Mouse (Mus musculus) heart, postnatal 0 days (tissue): ENCODE measurements around the gene Crybb1. TPM values are rescaled to one million over a fixed set of nuclear protein-coding genes. Genes with fewer than 3 reads are reported as not detected.

ENCODE experiments used
- ATAC-seq: fragments of 200-750 bp; cut with Nextera tagmentation; 2 replicates; pipeline ENCODE4 v1.8.0; 2017; ENCODE audit warnings: low read depth, moderate number of reproducible peaks, moderate library complexity; ENCODE audit not compliant: insufficient read depth
- DNase-seq: peaks from one replicate; pipeline ENCODE4 v3.0.0-alpha.2; 2016; ENCODE audit warnings: low spot score
- H3K27ac ChIP-seq: fragments of 300-500 bp; sonication (generic); 2 replicates; pipeline ENCODE4 v1.5.1; 2014; ENCODE audit warnings: low read depth, mild to moderate bottlenecking
- H3K27me3 ChIP-seq: fragments of 300-500 bp; sonication (generic); 2 replicates; pipeline ENCODE4 v1.6.1; 2014; ENCODE audit warnings: low read length, mixed read lengths; ENCODE audit not compliant: control insufficient read depth, insufficient read depth
- H3K36me3 ChIP-seq: fragments of 300-500 bp; sonication (generic); replicated peaks from 2 replicates; pipeline ENCODE4 v1.6.1; 2014; ENCODE audit warnings: low read length, mixed read lengths; ENCODE audit not compliant: control insufficient read depth, insufficient read depth
- H3K4me1 ChIP-seq: fragments of 300-500 bp; sonication (generic); 2 replicates; pipeline ENCODE4 v1.6.1; 2014; ENCODE audit warnings: antibody characterized with exemption; ENCODE audit not compliant: control insufficient read depth, insufficient read depth
- H3K4me2 ChIP-seq: fragments of 300-500 bp; sonication (generic); 2 replicates; pipeline ENCODE4 v1.6.1; 2014; ENCODE audit warnings: low read depth, mild to moderate bottlenecking, low read length, moderate library complexity
- H3K4me3 ChIP-seq: fragments of 300-500 bp; sonication (generic); 2 replicates; pipeline ENCODE4 v1.5.1; 2014; ENCODE audit warnings: low read depth, low read length
- H3K9ac ChIP-seq: fragments of 300-500 bp; sonication (generic); replicated peaks from 2 replicates; pipeline ENCODE4 v1.6.1; 2014; ENCODE audit warnings: low read depth, low read length, mixed read lengths
- H3K9me3 ChIP-seq: fragments of 300-500 bp; sonication (generic); replicated peaks from 2 replicates; pipeline ENCODE4 v1.6.1; 2016; ENCODE audit warnings: low read length; ENCODE audit not compliant: control insufficient read depth
- CTCF ChIP-seq: IDR thresholded peaks from 2 replicates; pipeline ENCODE4 v1.5.1; 2016; ENCODE audit warnings: antibody characterized with exemption, control low read depth, low read depth
- EP300 ChIP-seq: IDR thresholded peaks from 2 replicates; pipeline ENCODE4 v1.6.1; 2016; ENCODE audit warnings: antibody characterized with exemption, low read depth
- WGBS: fragments of 180-500 bp; shearing (Covaris S2); extraction: QIAGEN DNeasy Blood & Tissue Kit; methylation state at CpG from one replicate; pipeline ENCODE4 v1.1.7; 2014; 5-methylcytosine and 5-hydroxymethylcytosine counted together
- polyA plus RNA-seq: library from polyadenylated mRNA; unstranded; fragments of >200 nt; fragmentation: Nextera tagmentation; extraction: Ambion mirVana; gene quantifications from 2 replicates; pipeline ENCODE4 v1.2.1, GENCODE M21; 2015
- total RNA-seq: library from RNA; depleted of rRNA; stranded (reverse); fragments of >200 nt; gene quantifications from 2 replicates; pipeline ENCODE4 v1.2.3, GENCODE M21; 2014; ENCODE audit warnings: low replicate concordance

Gene Crybb1
- total and polyA plus RNA-seq, 2 experiments from 2014 or later, result 0.26 TPM; not detected in 1

DNA sequence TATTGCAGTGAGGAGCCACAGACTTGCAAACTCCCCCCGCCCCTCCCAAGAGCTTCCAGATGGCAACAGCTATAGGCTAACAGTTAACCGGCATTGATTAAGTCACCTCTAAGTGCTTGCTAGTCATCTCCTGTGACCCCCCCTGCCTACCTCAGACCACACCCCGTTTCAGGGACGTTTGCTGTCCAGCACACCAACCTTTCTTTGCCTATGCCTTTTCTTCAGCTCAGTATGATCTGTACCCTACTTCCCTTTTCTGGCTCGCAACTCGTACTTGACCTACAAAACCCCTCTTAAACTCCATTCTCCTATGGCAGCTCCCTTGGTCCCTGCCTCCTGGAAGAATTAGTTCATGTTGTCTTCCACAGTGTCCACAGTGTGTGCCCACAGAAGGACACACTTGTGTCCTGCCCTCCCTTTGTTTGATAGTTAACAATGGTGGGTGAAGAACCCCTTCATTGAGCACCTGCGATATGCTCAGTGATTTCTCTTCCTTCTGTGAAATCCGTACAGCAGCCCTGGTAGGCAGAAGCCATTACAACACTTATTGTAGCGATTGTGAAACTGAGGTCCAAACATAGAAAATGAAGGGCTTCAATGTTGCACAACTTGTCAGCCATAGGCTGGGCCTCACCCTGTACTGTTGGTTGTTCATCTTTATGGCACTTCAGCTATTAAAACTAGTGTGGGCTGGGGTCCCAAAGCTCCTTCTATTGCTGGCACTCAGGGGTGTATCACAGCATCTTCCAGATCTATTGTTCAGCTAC lies 10.6 kb downstream of the Crybb1 start:
- WGBS, result 56% methylated on average over 9 of the region's 9 CpGs
- Histone ChIP-seq H3K4me3 (no peak overlapping the region), H3K9ac (no peak overlapping the region), H3K27ac (no peak overlapping the region), H3K4me1 (no peaks in the 10 kb centered on the region), H3K27me3 (peaks cover 43% of the 10 kb centered on the region), H3K4me2 (no peak overlapping the region), H3K36me3 (no peaks in the 10 kb centered on the region), H3K9me3 (no peaks in the 10 kb centered on the region)
- DNase-seq, result no peak
- no peak for ATAC-seq
- TF ChIP-seq CTCF (no peak), EP300 (no peak)

- DNase-seq, result no peak
- Histone ChIP-seq H3K27me3 (peaks cover 44% of the 10 kb centered on the region), H3K27ac (no peak overlapping the region), H3K36me3 (no peaks in the 10 kb centered on the region), H3K9me3 (no peaks in the 10 kb centered on the region), H3K9ac (no peak overlapping the region), H3K4me2 (no peak overlapping the region), H3K4me1 (no peaks in the 10 kb centered on the region), H3K4me3 (no peak overlapping the region)
- WGBS, result 55% methylated on average over 24 of the region's 24 CpGs
- TF ChIP-seq CTCF (no peak), EP300 (no peak)
- ATAC-seq, result no peak
These were observed 15.3 kb downstream of the Crybb1 start for GRCm38 (mm10) chr5:112270764-112271541.

- Histone ChIP-seq H3K4me2 (no peak overlapping the region), H3K4me1 (peaks cover 3% of the 10 kb centered on the region), H3K27ac (no peak overlapping the region), H3K36me3 (no peaks in the 10 kb centered on the region), H3K9ac (no peak overlapping the region), H3K4me3 (no peak overlapping the region), H3K27me3 (peaks cover 32% of the 10 kb centered on the region), H3K9me3 (no peaks in the 10 kb centered on the region)
- 60% methylated on average over 2 of the region's 2 CpGs for WGBS
- DNase-seq (no peak), ATAC-seq (no peak)
- TF ChIP-seq CTCF, result no peak
- TF ChIP-seq EP300, result no peak
These were observed 17.3 kb downstream of the Crybb1 start for GRCm38 (mm10) chr5:112272934-112273333.

GRCm38 (mm10) chr5:112273746-112274463 lies 18.3 kb downstream of the Crybb1 start:
- TF ChIP-seq CTCF (no peak), EP300 (no peak)
- Histone ChIP-seq H3K4me3 (no peak overlapping the region), H3K36me3 (no peaks in the 10 kb centered on the region), H3K27me3 (peaks cover 24% of the 10 kb centered on the region), H3K4me1 (peaks cover 6% of the 10 kb centered on the region), H3K4me2 (no peak overlapping the region), H3K9me3 (no peaks in the 10 kb centered on the region), H3K27ac (no peak overlapping the region), H3K9ac (no peak overlapping the region)
- 53% methylated on average over 2 of the region's 2 CpGs for WGBS
- DNase-seq (no peak), ATAC-seq (no peak)

DNA sequence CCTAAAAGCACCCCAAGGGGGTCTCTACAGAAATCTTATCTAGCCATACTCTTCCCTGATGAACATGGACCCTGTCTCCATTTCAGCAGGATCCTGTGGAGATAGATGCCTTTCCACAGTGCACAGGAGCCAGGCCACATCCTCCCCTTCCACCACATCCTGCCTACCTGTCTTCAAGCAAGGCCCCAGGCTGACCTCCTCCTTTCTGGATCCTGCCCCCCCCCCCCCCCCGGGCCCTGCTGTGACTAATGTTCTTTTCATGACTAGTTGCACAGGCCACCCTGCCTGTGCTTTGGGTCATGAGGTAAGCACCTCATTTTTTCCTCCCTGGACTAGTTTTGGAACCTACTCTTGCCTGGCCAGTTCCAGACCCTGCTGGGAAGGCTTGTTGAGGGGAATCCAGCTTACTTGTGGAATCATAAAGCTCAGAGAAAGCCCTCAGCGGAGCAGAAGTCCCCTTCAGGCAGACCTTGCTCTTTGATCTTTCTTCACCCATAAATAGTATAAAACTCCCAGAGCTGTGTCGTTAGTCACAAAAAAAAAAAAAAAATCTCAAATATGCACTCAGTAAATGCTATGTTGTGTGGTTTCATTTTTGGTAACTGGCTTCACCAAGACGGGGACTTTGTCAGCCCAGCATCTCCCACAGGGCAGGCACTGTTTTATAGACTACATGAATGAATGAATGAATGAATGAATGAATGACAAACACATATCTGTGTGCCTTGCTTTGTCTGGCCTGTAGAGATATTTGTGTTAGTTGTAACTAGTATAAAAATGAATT lies 19.6 kb downstream of the Crybb1 start:
- Histone ChIP-seq H3K4me2 (no peak overlapping the region), H3K36me3 (no peaks in the 10 kb centered on the region), H3K27me3 (peaks cover 13% of the 10 kb centered on the region), H3K4me1 (peaks cover 18% of the 10 kb centered on the region), H3K27ac (no peak overlapping the region), H3K4me3 (no peak overlapping the region), H3K9me3 (no peaks in the 10 kb centered on the region), H3K9ac (no peak overlapping the region)
- no peak for ATAC-seq
- DNase-seq, result no peak
- TF ChIP-seq CTCF (no peak), EP300 (no peak)
- 51% methylated on average over 4 of the region's 4 CpGs for WGBS
